Mouse (Mus musculus) embryonic facial prominence, embryonic 15.5 days (tissue): ENCODE results near the gene Tmem9. TPM values are rescaled to one million over a fixed set of nuclear protein-coding genes. Genes with fewer than 3 reads are reported as not detected.

Experiments used
- ATAC-seq: fragments of 200-750 bp; cut with Nextera tagmentation; 2 replicates; pipeline ENCODE4 v1.8.0; 2017; ENCODE audit warnings: low read depth, moderate TSS enrichment; ENCODE audit not compliant: insufficient number of reproducible peaks, low FRiP score, low TSS enrichment
- H3K27ac ChIP-seq: fragments of 300-500 bp; sonication (generic); replicated peaks from 2 replicates; pipeline ENCODE4 v1.5.1; 2015; ENCODE audit warnings: mild to moderate bottlenecking, inconsistent platforms
- H3K27me3 ChIP-seq: fragments of 300-500 bp; sonication (generic); 2 replicates; pipeline ENCODE4 v1.6.1; 2015; ENCODE audit warnings: inconsistent platforms
- H3K36me3 ChIP-seq: fragments of 300-500 bp; sonication (generic); 2 replicates; pipeline ENCODE4 v1.6.1; 2015; ENCODE audit warnings: mild to moderate bottlenecking, inconsistent platforms
- H3K4me1 ChIP-seq: fragments of 300-500 bp; sonication (generic); 2 replicates; pipeline ENCODE4 v1.6.1; 2015; ENCODE audit warnings: inconsistent platforms
- H3K4me2 ChIP-seq: fragments of 300-500 bp; sonication (generic); replicated peaks from 2 replicates; pipeline ENCODE4 v1.6.1; 2015; ENCODE audit warnings: mild to moderate bottlenecking, inconsistent platforms
- H3K4me3 ChIP-seq: fragments of 300-500 bp; sonication (generic); replicated peaks from 2 replicates; pipeline ENCODE4 v1.5.1; 2015; ENCODE audit warnings: mild to moderate bottlenecking, inconsistent platforms
- H3K9ac ChIP-seq: fragments of 300-500 bp; sonication (generic); 2 replicates; pipeline ENCODE4 v1.6.1; 2015; ENCODE audit warnings: inconsistent platforms
- H3K9me3 ChIP-seq: fragments of 300-500 bp; sonication (generic); replicated peaks from 2 replicates; pipeline ENCODE4 v1.6.1; 2016; ENCODE audit warnings: inconsistent platforms
- WGBS: fragments of 180-500 bp; shearing (Covaris S2); methylation state at CpG from one replicate; pipeline ENCODE4 v1.1.7; 2015; 5-methylcytosine and 5-hydroxymethylcytosine counted together
- polyA plus RNA-seq: library from polyadenylated mRNA; unstranded; fragments of >200 nt; fragmentation: Nextera tagmentation; extraction: Ambion mirVana; gene quantifications from 2 replicates; pipeline ENCODE4 v1.2.1, GENCODE M21; 2015

The Tmem9 gene
- polyA plus RNA-seq, 1 experiment from 2014 or later, result 176 TPM

GRCm38 (mm10) chr1:135999720-136000287 is 8.1 kb upstream of the Tmem9 start:
- Histone ChIP-seq H3K9ac (no peak overlapping the region), H3K27me3 (no peaks in the 10 kb centered on the region), H3K4me1 (no peaks in the 10 kb centered on the region), H3K27ac (no peak overlapping the region), H3K9me3 (no peaks in the 10 kb centered on the region), H3K4me2 (no peak overlapping the region), H3K36me3 (no peaks in the 10 kb centered on the region), H3K4me3 (no peak overlapping the region)
- WGBS, result 51% methylated on average over 8 of the region's 8 CpGs
- ATAC-seq, result no peak

DNA sequence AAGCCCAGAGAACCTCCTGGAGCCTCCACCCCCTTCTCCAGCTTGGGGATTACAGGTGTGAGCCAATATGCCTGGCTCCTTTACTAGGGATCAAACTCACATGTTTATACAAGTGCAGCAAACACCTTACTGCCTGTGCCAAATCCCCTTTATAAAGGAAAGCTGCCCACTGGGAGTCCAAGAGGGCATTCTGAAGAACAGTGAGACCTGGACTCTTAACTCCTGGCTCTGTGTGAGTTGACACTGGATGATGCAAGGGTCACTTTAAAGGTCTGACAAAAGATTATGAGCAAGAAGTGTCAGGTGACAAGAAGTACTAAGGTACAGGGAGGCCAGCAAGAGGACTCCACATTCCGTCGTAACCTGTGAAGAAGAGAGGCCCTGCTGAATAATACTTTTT is 6.5 kb upstream of the Tmem9 start:
- Histone ChIP-seq H3K9me3 (no peaks in the 10 kb centered on the region), H3K4me2 (no peak overlapping the region), H3K4me1 (no peaks in the 10 kb centered on the region), H3K36me3 (no peaks in the 10 kb centered on the region), H3K9ac (no peak overlapping the region), H3K4me3 (no peak overlapping the region), H3K27ac (no peak overlapping the region), H3K27me3 (peaks cover 2% of the 10 kb centered on the region)
- WGBS, result 91% methylated on average over 2 of the region's 2 CpGs
- no peak for ATAC-seq

DNA sequence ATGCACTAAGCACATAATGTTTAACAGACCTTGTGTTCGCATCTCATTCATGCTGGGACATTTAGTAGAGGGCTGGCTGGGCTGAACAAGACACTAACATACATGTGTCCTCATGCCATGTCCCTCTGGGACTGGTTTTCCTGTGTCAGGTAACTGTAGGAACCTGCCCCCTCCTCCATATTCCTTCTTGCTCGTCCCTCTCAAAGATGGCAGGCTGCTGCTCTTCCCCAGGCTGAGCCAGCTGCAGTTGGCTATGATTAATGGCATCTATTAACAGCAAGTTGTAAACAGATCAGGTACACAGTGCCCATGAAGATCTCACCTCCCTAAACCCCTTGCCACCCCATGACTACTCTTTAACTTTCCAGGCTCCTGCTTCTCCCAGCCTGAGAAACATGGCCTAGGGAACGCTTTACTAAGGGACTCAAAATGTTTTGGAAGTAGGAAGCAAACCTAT is 1.6 kb upstream of the Tmem9 start, which contains the start of gene Igfn1:
Igfn1 (minus strand) TSS at position 51 of the 457 bp plus-strand sequence.
- no peaks in the 10 kb centered on the region for H3K9me3 ChIP-seq
- no peak for ATAC-seq
- H3K27ac ChIP-seq, result no peak within 1 kb of the TSS
- H3K36me3 ChIP-seq, result no peaks in the 10 kb centered on the region
- H3K4me2 ChIP-seq, result peak within 1 kb of the TSS; percentile 67
- no peak within 1 kb of the TSS for H3K9ac ChIP-seq
- H3K27me3 ChIP-seq, result peaks cover 15% of the 10 kb centered on the region
- peak within 1 kb of the TSS; percentile 46; the same call in 1 of the 2 replicates for H3K4me3 ChIP-seq
- WGBS, result 76% methylated on average over 3 of the region's 3 CpGs
- peaks cover 11% of the 10 kb centered on the region for H3K4me1 ChIP-seq

DNA sequence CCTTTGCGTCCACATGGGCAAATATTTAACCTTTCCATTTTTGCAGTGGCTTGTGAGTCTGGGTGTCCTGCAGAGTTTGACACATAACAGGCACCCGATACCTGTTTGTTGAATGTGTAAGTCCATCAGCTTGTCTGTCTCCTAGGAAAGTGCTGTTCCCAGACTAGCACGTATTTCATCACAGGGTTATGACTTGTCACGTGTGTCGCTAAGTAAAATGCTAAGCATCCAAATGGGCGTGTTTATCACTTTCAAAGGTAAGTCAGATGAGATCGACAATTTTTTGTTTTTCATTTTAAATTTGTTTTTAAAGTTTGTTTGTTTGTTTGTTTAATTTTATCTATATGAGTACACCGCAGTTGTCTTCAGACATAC is 196 bp downstream of the Tmem9 start:
- Histone ChIP-seq H3K4me1 (peaks cover 11% of the 10 kb centered on the region), H3K9ac (no peak overlapping the region), H3K27me3 (peaks cover 15% of the 10 kb centered on the region), H3K4me3 (peak overlapping the region; percentile 46), H3K9me3 (no peaks in the 10 kb centered on the region), H3K4me2 (peak overlapping the region; percentile 67), H3K36me3 (no peaks in the 10 kb centered on the region), H3K27ac (no peak overlapping the region)
- ATAC-seq, result 0 out of 2 replicates have a peak, but pooled peaks have one; percentile 21
- 19% methylated on average over 8 of the region's 8 CpGs for WGBS

DNA sequence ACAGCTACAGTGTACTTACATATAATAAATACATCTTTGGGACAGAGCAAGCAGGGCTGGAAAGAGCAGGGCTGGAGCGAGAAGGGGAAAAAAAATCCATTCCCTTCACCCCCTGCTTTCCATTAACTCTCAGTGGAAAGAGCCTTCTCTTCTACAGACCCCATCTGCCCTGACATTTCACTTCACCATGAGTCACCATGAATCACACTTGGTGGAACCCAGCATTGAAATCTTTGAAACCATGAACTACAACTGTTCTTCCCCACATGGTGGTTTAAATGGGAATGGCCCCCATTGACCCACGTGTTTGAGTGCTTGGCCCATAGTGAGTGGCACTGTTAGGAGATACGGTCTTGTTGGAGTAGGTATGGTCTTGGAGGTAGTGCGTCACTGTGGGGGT is 2.3 kb downstream of the Tmem9 start:
- ATAC-seq, result no peak
- H3K4me3 ChIP-seq, result no peak overlapping the region
- no peak overlapping the region for H3K9ac ChIP-seq
- no peak overlapping the region for H3K4me2 ChIP-seq
- no peak overlapping the region for H3K27ac ChIP-seq
- WGBS, result 87% methylated on average over 4 of the region's 4 CpGs
- peaks cover 11% of the 10 kb centered on the region for H3K4me1 ChIP-seq
- H3K36me3 ChIP-seq, result no peaks in the 10 kb centered on the region
- peaks cover 15% of the 10 kb centered on the region for H3K27me3 ChIP-seq
- H3K9me3 ChIP-seq, result no peaks in the 10 kb centered on the region

DNA sequence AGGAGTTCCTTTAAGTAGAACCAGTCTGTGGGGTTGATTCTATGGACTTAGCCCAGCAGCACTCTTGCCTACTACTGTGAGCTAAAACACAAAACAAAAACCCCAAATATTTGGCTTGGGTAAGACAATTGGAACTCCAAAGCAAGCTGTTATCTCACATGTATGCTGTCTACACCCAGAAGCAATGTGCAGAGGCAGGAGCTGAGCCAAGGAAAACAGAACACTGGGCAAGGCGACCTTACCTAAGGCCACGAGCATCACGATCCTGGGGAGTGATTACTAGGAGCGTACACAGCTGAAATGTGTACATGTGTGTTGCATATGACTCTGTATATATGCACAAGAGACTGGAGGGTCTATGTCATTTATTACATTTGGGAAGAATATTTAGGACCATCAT is 5.6 kb downstream of the Tmem9 start:
- no peaks in the 10 kb centered on the region; the same call in 1 of the 2 replicates for H3K27me3 ChIP-seq
- H3K9ac ChIP-seq, result no peak overlapping the region
- WGBS, result 74% methylated on average over 4 of the region's 4 CpGs
- ATAC-seq, result no peak
- no peaks in the 10 kb centered on the region for H3K36me3 ChIP-seq
- no peak overlapping the region for H3K27ac ChIP-seq
- no peak overlapping the region for H3K4me3 ChIP-seq
- H3K4me1 ChIP-seq, result peaks cover 8% of the 10 kb centered on the region; the same call in 1 of the 2 replicates
- H3K9me3 ChIP-seq, result no peaks in the 10 kb centered on the region
- H3K4me2 ChIP-seq, result no peak overlapping the region

- 87% methylated on average over 2 of the region's 2 CpGs for WGBS
- ATAC-seq, result no peak
- no peaks in the 10 kb centered on the region for H3K9me3 ChIP-seq
- no peaks in the 10 kb centered on the region for H3K27me3 ChIP-seq
- H3K4me2 ChIP-seq, result no peak overlapping the region
- H3K4me1 ChIP-seq, result peaks cover 17% of the 10 kb centered on the region
- no peak overlapping the region for H3K27ac ChIP-seq
- no peaks in the 10 kb centered on the region for H3K36me3 ChIP-seq
- H3K4me3 ChIP-seq, result no peak overlapping the region
- no peak overlapping the region for H3K9ac ChIP-seq
These were observed 7.0 kb downstream of the Tmem9 start for GRCm38 (mm10) chr1:136014796-136015502.

GRCm38 (mm10) chr1:136017307-136017706 is 9.4 kb downstream of the Tmem9 start:
- H3K36me3 ChIP-seq, result peaks cover 16% of the 10 kb centered on the region
- no peaks in the 10 kb centered on the region for H3K27me3 ChIP-seq
- peak overlapping the region; percentile 86 for H3K4me2 ChIP-seq
- no peak for ATAC-seq
- peak overlapping the region; percentile 83 for H3K4me3 ChIP-seq
- no peaks in the 10 kb centered on the region for H3K9me3 ChIP-seq
- H3K4me1 ChIP-seq, result peaks cover 17% of the 10 kb centered on the region
- no peak overlapping the region for H3K9ac ChIP-seq
- 50% methylated on average over 2 of the region's 2 CpGs for WGBS
- peak overlapping the region; percentile 25; the same call in 1 of the 2 replicates for H3K27ac ChIP-seq

DNA sequence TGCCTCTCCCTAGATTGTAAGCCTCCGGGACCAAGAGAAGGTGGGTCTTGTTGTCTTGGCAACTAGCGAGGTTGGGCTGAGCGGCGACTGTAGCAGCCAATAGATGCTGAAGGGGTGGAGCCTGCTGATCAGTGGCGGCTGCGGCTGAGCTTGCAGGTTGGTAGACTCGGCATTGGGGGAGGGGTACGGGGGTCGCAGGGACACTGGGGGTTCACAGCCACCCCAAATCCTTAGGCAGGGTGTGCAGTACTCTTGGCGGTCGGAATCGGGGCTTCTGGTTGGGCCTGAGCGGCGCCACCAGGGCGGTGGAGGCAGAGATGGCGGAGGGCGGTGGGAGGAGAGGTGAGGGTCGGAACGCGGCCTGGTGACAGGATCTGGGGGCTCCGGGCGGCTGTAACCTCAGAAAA is 10.0 kb downstream of the Tmem9 start:
- peak; percentile 99 for ATAC-seq
- H3K9me3 ChIP-seq, result no peaks in the 10 kb centered on the region
- H3K36me3 ChIP-seq, result peaks cover 21% of the 10 kb centered on the region
- H3K4me1 ChIP-seq, result peaks cover 17% of the 10 kb centered on the region
- peak overlapping the region; percentile 86 for H3K4me2 ChIP-seq
- no peaks in the 10 kb centered on the region for H3K27me3 ChIP-seq
- H3K4me3 ChIP-seq, result peak overlapping the region; percentile 83
- WGBS, result under 1% methylated on average over 22 of the region's 22 CpGs
- peak overlapping the region; percentile 82 for H3K27ac ChIP-seq
- H3K9ac ChIP-seq, result peak overlapping the region; percentile 68

DNA sequence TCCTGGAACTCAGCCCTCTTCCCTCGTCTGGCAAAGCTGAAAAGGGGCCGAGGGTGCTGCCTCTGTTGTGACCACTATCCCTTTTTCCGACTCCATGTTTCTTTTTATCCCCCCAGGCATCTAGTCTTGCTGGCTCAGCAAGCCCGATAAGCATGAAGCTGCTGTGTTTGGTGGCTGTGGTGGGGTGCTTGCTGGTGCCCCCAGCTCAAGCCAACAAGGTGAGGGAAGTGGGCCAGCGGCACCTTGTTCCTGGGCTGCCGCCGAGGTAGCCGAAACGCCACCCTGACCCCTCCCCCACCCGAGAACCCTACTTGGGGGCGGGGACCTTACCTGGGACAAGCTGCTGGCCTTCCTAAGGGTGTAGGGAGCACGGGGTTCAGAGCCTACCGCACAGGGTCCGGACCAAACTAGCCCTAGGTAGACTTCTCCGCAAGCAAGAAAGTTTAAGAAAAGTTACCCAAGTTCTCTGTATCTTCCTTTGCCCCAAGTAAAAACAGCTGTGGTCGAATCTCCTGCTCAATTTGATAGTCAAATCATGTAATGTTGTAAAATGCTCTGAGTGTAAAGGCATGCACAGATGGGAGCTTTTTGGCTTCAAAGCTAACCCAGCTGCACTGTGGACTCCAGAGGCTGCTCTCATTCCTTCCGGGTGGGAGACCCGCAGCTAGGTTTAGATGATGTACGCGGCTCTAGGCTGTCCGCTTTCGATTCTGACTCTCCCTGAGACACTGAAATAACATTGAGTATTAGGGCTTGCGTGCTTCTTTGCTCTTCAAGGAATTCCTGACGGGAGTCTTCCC is 10.6 kb downstream of the Tmem9 start:
- Histone ChIP-seq H3K9me3 (no peaks in the 10 kb centered on the region), H3K27me3 (no peaks in the 10 kb centered on the region), H3K4me2 (peak overlapping the region; percentile 86), H3K36me3 (peaks cover 22% of the 10 kb centered on the region), H3K9ac (peak overlapping the region; percentile 68), H3K4me3 (peak overlapping the region; percentile 83), H3K27ac (peak overlapping the region; percentile 82), H3K4me1 (peaks cover 17% of the 10 kb centered on the region)
- under 1% methylated on average over 24 of the region's 24 CpGs for WGBS
- ATAC-seq, result 0 out of 2 replicates have a peak, but pooled peaks have one; percentile 11

- Histone ChIP-seq H3K9ac (no peak overlapping the region), H3K9me3 (no peaks in the 10 kb centered on the region), H3K27me3 (no peaks in the 10 kb centered on the region), H3K4me1 (peaks cover 13% of the 10 kb centered on the region), H3K27ac (no peak overlapping the region), H3K4me3 (no peak overlapping the region), H3K4me2 (no peak overlapping the region), H3K36me3 (peaks cover 90% of the 10 kb centered on the region)
- ATAC-seq, result no peak
- WGBS, result 46% methylated on average over 7 of the region's 7 CpGs
These were observed 22.3 kb downstream of the Tmem9 start for GRCm38 (mm10) chr1:136030201-136030600.
